In the genomic region with DNA sequence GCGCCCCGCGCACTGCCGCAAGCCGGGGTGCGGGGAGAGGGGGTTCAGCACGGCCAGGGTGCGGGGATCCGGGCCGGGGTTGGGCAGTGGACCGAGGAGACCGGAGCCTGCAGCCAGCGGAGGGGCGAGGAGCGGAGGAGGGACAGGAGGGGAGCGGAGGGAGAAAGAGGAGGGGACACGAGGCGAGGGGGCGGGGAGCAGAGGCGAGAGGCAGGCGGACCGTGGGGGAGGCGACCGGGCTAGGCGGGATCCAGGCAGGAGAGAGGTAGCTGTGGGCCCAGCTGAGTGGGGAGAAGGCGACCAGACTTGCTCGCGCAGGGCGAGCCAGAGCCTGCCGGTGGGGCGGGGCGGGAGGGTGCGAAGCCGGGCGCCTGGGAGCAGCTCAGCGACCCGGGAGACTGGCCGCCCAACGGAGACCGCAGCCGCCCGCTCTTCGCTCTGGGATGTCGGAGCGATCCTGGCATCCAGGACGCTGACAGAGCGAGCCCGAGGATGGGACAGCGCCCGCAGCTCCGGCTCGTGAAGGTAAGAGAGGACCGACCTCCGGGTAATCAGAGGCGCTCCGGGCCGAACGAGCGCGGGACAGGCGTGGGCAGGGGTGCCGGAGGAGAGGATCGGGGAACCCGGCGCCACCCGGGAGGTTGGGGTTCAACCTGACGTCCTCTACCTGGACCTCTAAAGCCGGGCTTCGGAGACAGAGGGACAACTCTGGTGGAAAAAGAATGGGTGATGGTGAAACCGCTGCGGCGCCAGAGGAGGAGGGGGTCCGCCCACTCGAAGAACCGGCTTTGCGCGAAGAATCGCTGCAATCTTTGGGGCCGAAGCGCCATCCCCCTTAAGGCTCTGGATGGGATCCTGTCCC, we compare ENCODE assay signal across 8 mouse cellular contexts. TPM values are rescaled to one million over a fixed set of nuclear protein-coding genes. Genes with fewer than 3 reads are reported as not detected.
DNase-seq lines count a peak whose midpoint lies in the region; ATAC-seq and TF ChIP-seq lines count a peak whose summit lies in the region.

A gene (plus strand): TSS at position 276 of the 862 bp plus-strand sequence.

- H3K4me3 ChIP-seq in heart, embryonic 11.5 days (ENCODE audit: low read depth, low read length), result peak within 1 kb of the TSS; percentile 50
- peak within 1 kb of the TSS; percentile 80 for H3K4me3 ChIP-seq in E14TG2a.4 (replicated peaks; ENCODE audit: low read length)
- peak within 1 kb of the TSS; percentile 61 for H3K4me3 ChIP-seq in limb, embryonic 12.5 days (replicated peaks)

- ATAC-seq in heart, embryonic 11.5 days (replicated peaks; ENCODE audit: insufficient number of reproducible peaks, low FRiP score, low TSS enrichment), result 0 out of 2 replicates have a peak, but pooled peaks have one; percentile 26
- peak; percentile 77 for ATAC-seq in limb, embryonic 12.5 days (ENCODE audit: insufficient number of reproducible peaks, insufficient read depth, low FRiP score, low TSS enrichment, low read depth)

- H3K36me3 ChIP-seq in heart, embryonic 11.5 days (ENCODE audit: control insufficient read depth, insufficient read depth, low read length), result no peaks in the 10 kb centered on the region
- H3K36me3 ChIP-seq in E14TG2a.4 (ENCODE audit: insufficient read depth, low read length), result no peaks in the 10 kb centered on the region
- no peaks in the 10 kb centered on the region for H3K36me3 ChIP-seq in limb, embryonic 12.5 days

- H3K27ac ChIP-seq in heart, embryonic 11.5 days (ENCODE audit: low read depth, low read length), result no peak within 1 kb of the TSS
- no peak within 1 kb of the TSS for H3K27ac ChIP-seq in limb, embryonic 12.5 days

- peak within 1 kb of the TSS; percentile 87 for H3K4me2 ChIP-seq in heart, embryonic 11.5 days
- H3K4me2 ChIP-seq in limb, embryonic 12.5 days, result peak within 1 kb of the TSS; percentile 99

- H3K4me1 ChIP-seq in heart, embryonic 11.5 days (ENCODE audit: control insufficient read depth, insufficient read depth, low read length), result peaks cover 16% of the 10 kb centered on the region
- H3K4me1 ChIP-seq in E14TG2a.4 (replicated peaks; ENCODE audit: low read depth, low read length), result peaks cover 29% of the 10 kb centered on the region
- H3K4me1 ChIP-seq in limb, embryonic 12.5 days (replicated peaks), result peaks cover 22% of the 10 kb centered on the region

- no peak within 1 kb of the TSS for H3K9ac ChIP-seq in heart, embryonic 11.5 days (ENCODE audit: low read depth, low read length)
- peak within 1 kb of the TSS; percentile 69 for H3K9ac ChIP-seq in limb, embryonic 12.5 days (replicated peaks)

- TF ChIP-seq CTCF in E14TG2a.4 (conservative IDR thresholded peaks at IDR 0.05; ENCODE audit: low read length), result no peak

- peaks cover 71% of the 10 kb centered on the region for H3K27me3 ChIP-seq in heart, embryonic 11.5 days (ENCODE audit: control insufficient read depth, insufficient read depth, low read length)
- H3K27me3 ChIP-seq in E14TG2a.4 (ENCODE audit: insufficient read depth, low read length), result peaks cover 83% of the 10 kb centered on the region
- peaks cover 81% of the 10 kb centered on the region for H3K27me3 ChIP-seq in limb, embryonic 12.5 days

- no peaks in the 10 kb centered on the region for H3K9me3 ChIP-seq in heart, embryonic 11.5 days (replicated peaks; ENCODE audit: control insufficient read depth, low read length)
- no peaks in the 10 kb centered on the region for H3K9me3 ChIP-seq in E14TG2a.4 (ENCODE audit: low read length)
- H3K9me3 ChIP-seq in limb, embryonic 12.5 days, result no peaks in the 10 kb centered on the region

- no peak for DNase-seq in heart, adult 9 months (ENCODE audit: low spot score in 2 of 2)
- peak; percentile 89 to 92 for DNase-seq in cerebellum, postnatal 14 days
- DNase-seq in frontal cortex, postnatal 36 days (ENCODE audit: low spot score in 2 of 2), result peak; percentile 34 to 53
- peak; percentile 53 for DNase-seq in retina, embryonic 14.5 days (ENCODE audit: low spot score)
- DNase-seq in spleen, postnatal 36 days (ENCODE audit: low spot score in 2 of 2), result no peak

- WGBS in heart, embryonic 11.5 days (ENCODE audit: insufficient replicate concordance), result under 1% methylated on average over 77 of the region's 80 CpGs
- under 1% methylated on average over 70 of the region's 80 CpGs for WGBS in limb, embryonic 12.5 days

RNA-seq across cellular contexts. Expression of the gene that starts here (rescaled TPM):
- polyA plus RNA-seq in heart, embryonic 11.5 days (2014; fragmentation: Nextera tagmentation; extraction: Ambion mirVana), result not detected in 2 replicates
- 0.31 and 0.38 TPM in 2 replicates for polyA plus RNA-seq in limb, embryonic 12.5 days (2016; fragmentation: Nextera tagmentation; extraction: Ambion mirVana)

Comparison
In these comparisons a context has a peak if more than half of its experiments do, and no peak if none do; other contexts are left out.
1. Peak in ATAC-seq, H3K4me3 ChIP-seq and H3K4me2 ChIP-seq in heart, embryonic 11.5 days; RNA of the gene not detected or under 1 TPM.
2. Peak in ATAC-seq, H3K4me3 ChIP-seq, H3K9ac ChIP-seq and H3K4me2 ChIP-seq in limb, embryonic 12.5 days; RNA of the gene not detected or under 1 TPM.
3. DNase-seq: peak in cerebellum, postnatal 14 days (2 of 2), frontal cortex, postnatal 36 days (2 of 2) and retina, embryonic 14.5 days (single experiment); none in heart, adult 9 months (0 of 2) and spleen, postnatal 36 days (0 of 2).
4. Peak in every context shown above with its lines, with median percentiles within 50 percentile points of each other: H3K4me3 ChIP-seq.